Mouse (Mus musculus): ENCODE measurements around the gene Mael.
A peak's percentile ranks its signal among the peaks of the same experiment; 100 is the strongest.

Mael gene

GRCm38 (mm10) chr1:166238315-166238969 lies at the start of gene Mael:
TSS of gene Mael (minus strand) at chr1:166238747.
- DNase-seq, result no peak

GRCm38 (mm10) chr1:166286231-166286630 lies 47.7 kb upstream of the Mael start:
- no peak for DNase-seq

GRCm38 (mm10) chr1:166284390-166284789 lies 45.8 kb upstream of the Mael start:
- no peak for DNase-seq

GRCm38 (mm10) chr1:166283451-166283850 lies 44.9 kb upstream of the Mael start:
- no peak for DNase-seq

- DNase-seq, result no peak
Measured at GRCm38 (mm10) chr1:166282597-166283210, 44.2 kb upstream of the Mael start.

- no peak for DNase-seq
Measured at GRCm38 (mm10) chr1:166281836-166282235, 43.3 kb upstream of the Mael start.

- no peak for DNase-seq
Measured at GRCm38 (mm10) chr1:166281287-166281686, 42.7 kb upstream of the Mael start.

GRCm38 (mm10) chr1:166280566-166280965 lies 42.0 kb upstream of the Mael start:
- DNase-seq, result no peak

GRCm38 (mm10) chr1:166279580-166280206 lies 41.1 kb upstream of the Mael start:
- no peak for DNase-seq

GRCm38 (mm10) chr1:166278786-166279185 lies 40.2 kb upstream of the Mael start:
- no peak for DNase-seq

- DNase-seq, result no peak
Measured at GRCm38 (mm10) chr1:166268218-166268617, 29.7 kb upstream of the Mael start.

- DNase-seq, result no peak
Measured at GRCm38 (mm10) chr1:166266918-166267317, 28.4 kb upstream of the Mael start.

- no peak for DNase-seq
Measured at GRCm38 (mm10) chr1:166266001-166266705, 27.6 kb upstream of the Mael start.

GRCm38 (mm10) chr1:166259526-166259925 lies 21.0 kb upstream of the Mael start:
- DNase-seq, result no peak

GRCm38 (mm10) chr1:166256898-166257297 lies 18.4 kb upstream of the Mael start:
- no peak for DNase-seq

GRCm38 (mm10) chr1:166256302-166256701 lies 17.8 kb upstream of the Mael start:
- no peak for DNase-seq

- DNase-seq, result no peak
Measured at GRCm38 (mm10) chr1:166255651-166256050, 17.1 kb upstream of the Mael start.

- no peak for DNase-seq
Measured at GRCm38 (mm10) chr1:166255091-166255490, 16.5 kb upstream of the Mael start.

- peak in 1 of 2 experiments; percentile 15 for DNase-seq
Measured at GRCm38 (mm10) chr1:166253898-166254894, 15.6 kb upstream of the Mael start, which contains the start of gene Ildr2. TSS of gene Ildr2 (plus strand) at chr1:166254139.

GRCm38 (mm10) chr1:166244285-166244684 lies 5.7 kb upstream of the Mael start:
- DNase-seq, result no peak

- DNase-seq, result no peak
Measured at GRCm38 (mm10) chr1:166214181-166214580, 24.4 kb downstream of the Mael start.

- DNase-seq, result no peak
Measured at GRCm38 (mm10) chr1:166209371-166209770, 29.2 kb downstream of the Mael start.

Data from spleen, adult 18-20 months (tissue).